Mouse (Mus musculus): Measurements from ENCODE around the gene Fuca2. TPM values are rescaled to one million over a fixed set of nuclear protein-coding genes. Genes with fewer than 3 reads are reported as not detected.
"Not testable (repeated sequence)": the region's sequence is repeated elsewhere in the genome, so short reads cannot be mapped to it uniquely, and the experiment has no call there.

Gene Fuca2
- polyA plus RNA-seq, 1 experiment from 2014 or later: 39.8 TPM

DNA sequence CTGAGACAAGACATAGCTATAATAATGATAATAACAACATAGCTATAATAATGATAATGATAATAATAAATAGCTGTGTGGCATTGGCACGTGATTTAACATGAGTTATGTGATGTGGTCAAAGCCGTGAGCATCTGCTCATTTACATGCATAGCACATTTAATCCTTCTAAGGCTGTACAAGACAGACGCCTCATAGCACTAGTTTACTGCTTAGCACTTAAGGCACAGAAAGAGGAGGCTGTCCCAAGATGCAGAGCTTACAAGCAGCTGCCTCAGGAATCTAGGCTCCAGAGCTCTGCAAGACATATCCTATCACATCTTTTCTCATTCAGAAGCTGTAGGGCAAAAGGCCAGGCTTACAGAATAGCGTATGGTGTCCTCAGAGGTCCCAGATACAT lies 13.4 kb upstream of the Fuca2 start:
- Histone ChIP-seq H3K4me1 (ENCODE audit: insufficient read depth) (no peaks in the 10 kb centered on the region), H3K4me3 (ENCODE audit: low read depth, low read length) (no peak overlapping the region), H3K4me2 (ENCODE audit: low read depth, low read length) (no peak overlapping the region), H3K9me3 (ENCODE audit: low read length) (no peaks in the 10 kb centered on the region), H3K27ac (ENCODE audit: low read depth) (no peak overlapping the region), H3K27me3 (ENCODE audit: insufficient read depth, low read length) (no peaks in the 10 kb centered on the region), H3K36me3 (replicated peaks; ENCODE audit: insufficient read depth, low read length) (no peaks in the 10 kb centered on the region), H3K9ac (replicated peaks) (no peak overlapping the region)
- ATAC-seq: no peak
- no peak for DNase-seq
- TF ChIP-seq CTCF (IDR thresholded peaks at IDR 0.05; ENCODE audit: low read depth): no peak
- TF ChIP-seq EP300 (IDR thresholded peaks at IDR 0.05; ENCODE audit: low read depth): no peak
- WGBS (ENCODE audit: insufficient replicate concordance): 71% methylated on average over 4 of the region's 4 CpGs

DNA sequence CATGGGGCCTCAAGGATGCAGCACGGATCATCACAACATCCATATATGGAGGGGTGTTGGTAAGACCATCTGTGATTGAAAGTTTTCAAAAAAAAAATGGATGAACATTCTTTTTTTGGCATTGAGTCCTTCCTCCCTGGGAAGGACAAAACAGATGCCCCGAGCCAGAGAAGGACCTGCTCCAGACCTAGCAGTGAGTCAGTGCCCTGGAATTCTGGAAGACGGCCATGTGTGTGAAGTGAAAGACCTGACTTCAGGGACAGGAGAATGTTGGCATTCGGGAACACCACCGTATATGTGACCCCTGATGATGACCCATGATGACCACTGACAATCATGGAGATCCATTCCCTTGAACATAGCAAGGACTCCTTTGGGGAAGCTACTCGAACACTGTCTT lies 9.7 kb upstream of the Fuca2 start:
- DNase-seq: no peak
- no peaks in the 10 kb centered on the region for H3K27me3 ChIP-seq (ENCODE audit: insufficient read depth, low read length)
- no peaks in the 10 kb centered on the region for H3K9me3 ChIP-seq (ENCODE audit: low read length)
- no peak overlapping the region for H3K4me3 ChIP-seq (ENCODE audit: low read depth, low read length)
- H3K4me1 ChIP-seq (ENCODE audit: insufficient read depth): no peaks in the 10 kb centered on the region
- no peak for TF ChIP-seq CTCF (IDR thresholded peaks at IDR 0.05; ENCODE audit: low read depth)
- no peak for TF ChIP-seq EP300 (IDR thresholded peaks at IDR 0.05; ENCODE audit: low read depth)
- no peak for ATAC-seq
- WGBS (ENCODE audit: insufficient replicate concordance): 75% methylated on average over 6 of the region's 6 CpGs
- no peak overlapping the region for H3K4me2 ChIP-seq (ENCODE audit: low read depth, low read length)
- no peak overlapping the region for H3K9ac ChIP-seq (replicated peaks)
- no peaks in the 10 kb centered on the region for H3K36me3 ChIP-seq (replicated peaks; ENCODE audit: insufficient read depth, low read length)
- no peak overlapping the region for H3K27ac ChIP-seq (ENCODE audit: low read depth)

GRCm38 (mm10) chr10:13493978-13494686 lies 5.2 kb upstream of the Fuca2 start:
- Histone ChIP-seq H3K4me3 (ENCODE audit: low read depth, low read length) (no peak overlapping the region), H3K4me2 (ENCODE audit: low read depth, low read length) (no peak overlapping the region), H3K27ac (ENCODE audit: low read depth) (no peak overlapping the region), H3K9me3 (ENCODE audit: low read length) (no peaks in the 10 kb centered on the region), H3K27me3 (ENCODE audit: insufficient read depth, low read length) (no peaks in the 10 kb centered on the region), H3K36me3 (replicated peaks; ENCODE audit: insufficient read depth, low read length) (no peaks in the 10 kb centered on the region), H3K4me1 (ENCODE audit: insufficient read depth) (no peaks in the 10 kb centered on the region), H3K9ac (replicated peaks) (no peak overlapping the region)
- WGBS (ENCODE audit: insufficient replicate concordance): 79% methylated on average over 9 of the region's 9 CpGs
- no peak for ATAC-seq
- DNase-seq: no peak
- TF ChIP-seq CTCF (IDR thresholded peaks at IDR 0.05; ENCODE audit: low read depth) (no peak), EP300 (IDR thresholded peaks at IDR 0.05; ENCODE audit: low read depth) (no peak)

DNA sequence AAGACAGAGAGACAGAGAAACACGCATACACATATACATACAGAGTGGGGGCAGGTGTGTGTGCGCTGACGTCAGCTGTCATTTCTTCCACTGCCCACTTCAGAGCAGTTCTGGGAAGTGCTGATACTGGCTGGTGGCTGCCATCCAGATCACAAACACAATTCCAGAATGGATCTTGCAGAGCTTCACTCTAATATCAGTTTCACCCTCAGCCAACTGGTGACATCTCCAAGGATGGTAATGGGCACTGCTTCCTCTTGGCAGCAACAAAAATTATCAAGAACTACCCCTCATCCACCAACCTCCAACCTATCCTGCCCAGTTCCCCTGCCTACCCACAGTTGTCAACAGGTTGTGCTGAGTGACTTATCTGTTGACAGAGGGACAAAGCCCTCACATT lies 3.0 kb upstream of the Fuca2 start:
- no peak for TF ChIP-seq EP300 (IDR thresholded peaks at IDR 0.05; ENCODE audit: low read depth)
- no peak for DNase-seq

GRCm38 (mm10) chr10:13500473-13500872 lies 1.1 kb downstream of the Fuca2 start:
- no peak for DNase-seq
- ATAC-seq: no peak
- H3K36me3 ChIP-seq (replicated peaks; ENCODE audit: insufficient read depth, low read length): peaks cover 6% of the 10 kb centered on the region

More for the DNA sequence above, 3.0 kb upstream of the Fuca2 start:
- no peaks in the 10 kb centered on the region for H3K27me3 ChIP-seq (ENCODE audit: insufficient read depth, low read length)
- H3K36me3 ChIP-seq (replicated peaks; ENCODE audit: insufficient read depth, low read length): no peaks in the 10 kb centered on the region
- H3K27ac ChIP-seq (ENCODE audit: low read depth): no peak overlapping the region
- no peak overlapping the region for H3K4me2 ChIP-seq (ENCODE audit: low read depth, low read length)
- no peak for ATAC-seq
- no peak overlapping the region for H3K4me3 ChIP-seq (ENCODE audit: low read depth, low read length)
- H3K9ac ChIP-seq (replicated peaks): no peak overlapping the region
- WGBS (ENCODE audit: insufficient replicate concordance): 61% methylated on average over 3 of the region's 3 CpGs
- H3K4me1 ChIP-seq (ENCODE audit: insufficient read depth): peaks cover 5% of the 10 kb centered on the region
- H3K9me3 ChIP-seq (ENCODE audit: low read length): no peaks in the 10 kb centered on the region

DNA sequence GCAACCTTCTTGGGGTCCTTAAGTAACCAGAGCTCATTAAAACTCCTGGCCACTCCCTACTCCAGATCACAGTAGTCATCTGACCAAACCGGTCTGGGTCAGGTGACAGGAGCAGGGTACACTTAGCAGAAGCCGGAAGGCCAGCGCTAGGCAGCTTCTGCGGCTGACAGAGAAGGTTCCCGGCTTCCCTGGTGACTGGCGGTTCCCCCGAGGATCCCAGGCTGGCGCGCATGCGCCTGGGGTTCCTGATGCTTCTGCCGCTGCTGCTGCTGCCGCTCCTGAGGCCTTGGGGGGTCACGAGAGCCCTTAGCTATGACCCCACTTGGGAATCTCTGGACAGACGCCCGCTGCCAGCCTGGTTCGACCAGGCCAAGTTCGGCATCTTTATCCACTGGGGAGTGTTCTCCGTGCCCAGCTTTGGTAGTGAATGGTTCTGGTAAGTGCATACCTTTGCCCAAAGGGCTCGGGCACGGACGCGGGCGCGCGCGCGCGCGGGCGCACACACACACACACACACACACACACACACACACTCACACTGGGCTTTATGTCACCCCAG lies 1.7 kb downstream of the Fuca2 start:
- H3K9ac ChIP-seq (replicated peaks): peak overlapping the region; percentile 78
- peaks cover 11% of the 10 kb centered on the region for H3K36me3 ChIP-seq (replicated peaks; ENCODE audit: insufficient read depth, low read length)
- H3K9me3 ChIP-seq (ENCODE audit: low read length): no peaks in the 10 kb centered on the region
- peaks cover 10% of the 10 kb centered on the region for H3K4me1 ChIP-seq (ENCODE audit: insufficient read depth)
- TF ChIP-seq EP300 (IDR thresholded peaks at IDR 0.05; ENCODE audit: low read depth) (0 out of 2 replicates have a peak, but pooled peaks have one; percentile 17), CTCF (IDR thresholded peaks at IDR 0.05; ENCODE audit: low read depth) (no peak)
- no peaks in the 10 kb centered on the region for H3K27me3 ChIP-seq (ENCODE audit: insufficient read depth, low read length)
- WGBS (ENCODE audit: insufficient replicate concordance): under 1% methylated on average over 22 of the region's 30 CpGs
- DNase-seq: peak; percentile 89
- peak; percentile 91 for ATAC-seq
- peak overlapping the region; percentile 67 for H3K4me3 ChIP-seq (ENCODE audit: low read depth, low read length)
- H3K27ac ChIP-seq (ENCODE audit: low read depth): peak overlapping the region; percentile 67
- H3K4me2 ChIP-seq (ENCODE audit: low read depth, low read length): peak overlapping the region; percentile 86

More at GRCm38 (mm10) chr10:13500473-13500872, 1.1 kb downstream of the Fuca2 start:
- Histone ChIP-seq H3K4me3 (ENCODE audit: low read depth, low read length) (peak overlapping the region; percentile 67), H3K4me1 (ENCODE audit: insufficient read depth) (peaks cover 10% of the 10 kb centered on the region), H3K4me2 (ENCODE audit: low read depth, low read length) (peak overlapping the region; percentile 86), H3K27ac (ENCODE audit: low read depth) (peak overlapping the region; percentile 60), H3K9ac (replicated peaks) (peak overlapping the region; percentile 78), H3K27me3 (ENCODE audit: insufficient read depth, low read length) (no peaks in the 10 kb centered on the region), H3K9me3 (ENCODE audit: low read length) (no peaks in the 10 kb centered on the region)
- TF ChIP-seq CTCF (IDR thresholded peaks at IDR 0.05; ENCODE audit: low read depth): no peak
- no peak for TF ChIP-seq EP300 (IDR thresholded peaks at IDR 0.05; ENCODE audit: low read depth)
- 33% methylated on average over 9 of the region's 9 CpGs for WGBS (ENCODE audit: insufficient replicate concordance)

DNA sequence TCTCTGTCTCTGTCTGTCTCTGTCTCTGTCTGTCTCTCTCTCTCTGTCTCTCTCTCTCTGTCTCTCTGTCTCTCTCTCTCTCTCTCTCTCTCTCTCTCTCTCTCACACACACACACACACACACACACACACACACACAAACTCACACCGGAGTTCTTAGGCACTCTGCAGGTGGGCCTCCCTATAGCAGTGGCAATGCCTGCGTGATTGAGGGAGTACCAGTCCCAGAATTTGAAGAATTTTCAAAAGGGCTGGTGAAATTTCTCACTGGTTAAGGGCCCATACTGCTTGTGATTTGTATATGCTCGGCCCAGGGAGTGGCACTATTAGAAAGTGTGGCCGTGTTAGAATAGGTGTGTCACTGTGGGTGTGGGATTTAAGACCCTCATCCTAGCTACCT lies 2.2 kb downstream of the Fuca2 start:
- Histone ChIP-seq H3K4me2 (ENCODE audit: low read depth, low read length) (peak overlapping the region; percentile 86), H3K36me3 (replicated peaks; ENCODE audit: insufficient read depth, low read length) (peaks cover 16% of the 10 kb centered on the region), H3K4me3 (ENCODE audit: low read depth, low read length) (peak overlapping the region; percentile 67), H3K9ac (replicated peaks) (peak overlapping the region; percentile 78), H3K27ac (ENCODE audit: low read depth) (peak overlapping the region; percentile 67)
- WGBS (ENCODE audit: insufficient replicate concordance): 46% methylated on average over 4 of the region's 4 CpGs
- ATAC-seq; DNase-seq; H3K9me3 ChIP-seq (ENCODE audit: low read length); H3K27me3 ChIP-seq (ENCODE audit: insufficient read depth, low read length); H3K4me1 ChIP-seq (ENCODE audit: insufficient read depth): not testable (repeated sequence)

Data from liver, postnatal 0 days (tissue).